Mouse (Mus musculus): ENCODE data around the gene Ywhae.

- TF ChIP-seq CTCF (IDR thresholded peaks at IDR 0.05; ENCODE audit: control insufficient read depth, insufficient read depth, insufficient replicate concordance, low read depth, low read length), result no peak
- no peak for TF ChIP-seq POLR2A (IDR thresholded peaks at IDR 0.05; ENCODE audit: control insufficient read depth, low read depth, low read length)
Observed at GRCm38 (mm10) chr11:75785897-75786296, 53.2 kb downstream of the Ywhae start.

Measured in testis, adult 2 months (tissue).